Mouse (Mus musculus) neural tube, embryonic 11.5 days (tissue): Measurements from ENCODE around the gene Sema3b. TPM values are rescaled to one million over a fixed set of nuclear protein-coding genes. Genes with fewer than 3 reads are reported as not detected.

Experiments
- ATAC-seq: fragments of 200-750 bp; cut with Nextera tagmentation; 2 replicates; pipeline ENCODE4 v1.8.0; 2017; ENCODE audit warnings: moderate number of reproducible peaks, mild to moderate bottlenecking, moderate TSS enrichment, moderate library complexity; ENCODE audit not compliant: insufficient read depth, low FRiP score, low TSS enrichment
- DNase-seq: peaks from one replicate; pipeline ENCODE4 v3.0.0-alpha.2; 2015; ENCODE audit warnings: low spot score
- H3K27ac ChIP-seq: fragments of 300-500 bp; sonication (generic); 2 replicates; pipeline ENCODE4 v1.5.1; 2014; ENCODE audit warnings: low read depth, mild to moderate bottlenecking, low read length
- H3K27me3 ChIP-seq: fragments of 300-500 bp; sonication (generic); 2 replicates; pipeline ENCODE4 v1.6.1; 2014; ENCODE audit warnings: mild to moderate bottlenecking, low read length, mixed read lengths; ENCODE audit not compliant: control insufficient read depth, insufficient read depth
- H3K36me3 ChIP-seq: fragments of 300-500 bp; sonication (generic); 2 replicates; pipeline ENCODE4 v1.6.1; 2014; ENCODE audit warnings: mild to moderate bottlenecking, low read length, moderate library complexity, mixed read lengths; ENCODE audit not compliant: control insufficient read depth, insufficient read depth
- H3K4me1 ChIP-seq: fragments of 300-500 bp; sonication (generic); 2 replicates; pipeline ENCODE4 v1.6.1; 2014; ENCODE audit warnings: low read length, mixed read lengths; ENCODE audit not compliant: control insufficient read depth, insufficient read depth
- H3K4me2 ChIP-seq: fragments of 300-500 bp; sonication (generic); 2 replicates; pipeline ENCODE4 v1.6.1; 2014; ENCODE audit warnings: low read depth, mild to moderate bottlenecking, moderate library complexity
- H3K4me3 ChIP-seq: fragments of 300-500 bp; sonication (generic); 2 replicates; pipeline ENCODE4 v1.5.1; 2014; ENCODE audit warnings: low read depth, low read length
- H3K9ac ChIP-seq: fragments of 300-500 bp; sonication (generic); 2 replicates; pipeline ENCODE4 v1.6.1; 2014; ENCODE audit warnings: mild to moderate bottlenecking, low read length
- H3K9me3 ChIP-seq: fragments of 300-500 bp; sonication (generic); 2 replicates; pipeline ENCODE4 v1.6.1; 2016; ENCODE audit warnings: low read length; ENCODE audit not compliant: control insufficient read depth
- WGBS: fragments of 180-500 bp; shearing (Covaris S2); extraction: QIAGEN DNeasy Blood & Tissue Kit; methylation state at CpG from one replicate; pipeline ENCODE4 v1.1.7; 2014; 5-methylcytosine and 5-hydroxymethylcytosine counted together
- polyA plus RNA-seq: library from polyadenylated mRNA; unstranded; fragments of >200 nt; fragmentation: Nextera tagmentation; extraction: Ambion mirVana; gene quantifications from 2 replicates; pipeline ENCODE4 v1.2.1, GENCODE M21; 2014

The Sema3b gene
- polyA plus RNA-seq, 1 experiment from 2014 or later, result 2.6 TPM

DNA sequence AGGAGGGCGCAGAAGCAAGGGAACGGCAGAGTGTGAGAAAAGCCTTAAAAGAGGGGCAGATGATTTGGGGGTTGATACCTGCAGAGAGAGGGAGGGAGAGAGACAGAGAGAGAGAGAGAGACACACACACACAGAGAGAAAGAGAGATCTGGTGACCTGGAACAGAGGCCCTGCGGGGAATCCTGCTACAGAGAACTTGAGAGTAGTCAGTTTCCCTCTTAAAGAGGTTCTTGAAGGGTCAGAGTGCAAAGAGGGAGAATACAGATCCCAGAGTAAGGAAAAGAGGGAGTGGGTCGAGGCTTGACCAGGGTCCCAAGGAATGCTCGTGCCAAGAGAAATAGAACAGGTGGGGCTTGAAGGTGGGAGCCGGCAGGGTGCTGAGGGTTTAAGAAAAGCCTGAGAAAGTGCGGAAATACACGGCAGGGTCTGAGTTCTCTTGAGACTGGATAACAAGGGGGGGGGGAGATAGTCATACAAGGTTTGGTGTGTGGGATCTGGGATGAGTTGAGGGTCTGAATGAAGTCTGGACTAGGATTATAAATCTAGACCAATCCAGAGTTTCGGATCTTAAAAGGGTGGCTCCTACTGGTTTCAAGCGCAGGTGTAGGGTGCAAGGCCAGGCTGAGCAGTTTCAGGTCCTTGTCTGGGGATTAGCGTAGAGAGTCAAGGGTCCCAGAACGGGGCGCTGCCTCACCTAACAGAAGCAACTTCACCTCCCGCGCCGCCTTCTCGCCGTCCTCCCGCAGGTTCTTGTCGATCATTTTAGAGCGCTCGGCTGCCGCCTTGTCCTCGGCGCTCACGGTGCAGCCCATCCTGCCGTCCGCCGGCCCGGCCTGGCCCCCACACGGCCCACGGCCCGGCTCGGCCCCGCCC lies 25.6 kb upstream of the Sema3b start:
- Histone ChIP-seq H3K27ac (peak overlapping the region; percentile 98), H3K4me3 (peak overlapping the region; percentile 90), H3K27me3 (no peaks in the 10 kb centered on the region), H3K9me3 (no peaks in the 10 kb centered on the region), H3K4me1 (peaks cover 57% of the 10 kb centered on the region), H3K9ac (peak overlapping the region; percentile 89), H3K36me3 (no peaks in the 10 kb centered on the region), H3K4me2 (peak overlapping the region; percentile 77)
- DNase-seq (no peak), ATAC-seq (no peak)
- WGBS, result under 1% methylated on average over 35 of the region's 35 CpGs

GRCm38 (mm10) chr9:107633661-107634405 lies 24.8 kb upstream of the Sema3b start:
- Histone ChIP-seq H3K9ac (peak overlapping the region; percentile 89), H3K4me1 (peaks cover 65% of the 10 kb centered on the region), H3K27me3 (no peaks in the 10 kb centered on the region), H3K9me3 (no peaks in the 10 kb centered on the region), H3K4me3 (peak overlapping the region; percentile 90), H3K36me3 (no peaks in the 10 kb centered on the region), H3K4me2 (peak overlapping the region; percentile 77), H3K27ac (peak overlapping the region; percentile 98)
- DNase-seq (peak; percentile 49), ATAC-seq (no peak)
- under 1% methylated on average over 15 of the region's 15 CpGs for WGBS

DNA sequence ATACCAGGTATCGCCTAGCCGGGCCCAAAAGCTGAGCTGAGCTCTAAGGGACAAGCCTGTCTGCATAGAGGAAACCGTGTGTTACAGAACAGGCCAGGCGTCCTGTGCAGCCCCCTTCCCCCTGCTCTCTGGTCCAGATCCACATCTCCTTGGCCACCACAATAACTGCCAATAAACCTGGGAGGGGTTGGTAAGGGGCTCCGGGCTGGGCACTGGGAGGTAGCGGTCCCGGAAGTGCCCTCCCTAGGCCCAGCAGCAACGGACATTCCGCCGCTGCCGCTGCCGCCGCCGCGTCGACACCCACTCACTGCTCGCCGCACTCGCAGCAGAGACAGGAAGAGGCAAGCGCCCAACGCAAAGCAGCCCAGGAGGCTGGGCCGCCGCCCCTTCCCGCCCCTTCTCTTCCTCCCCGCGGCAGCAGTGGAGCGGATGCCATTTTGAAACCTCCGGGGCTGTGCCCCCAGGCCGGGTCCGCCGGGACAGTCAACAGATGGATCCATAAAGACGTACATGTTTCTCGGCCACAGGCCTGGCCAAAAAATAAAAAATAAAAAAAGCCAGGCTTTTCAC lies 24.1 kb upstream of the Sema3b start:
- H3K4me1 ChIP-seq, result peaks cover 72% of the 10 kb centered on the region
- peak overlapping the region; percentile 98 for H3K27ac ChIP-seq
- 2% methylated on average over 33 of the region's 33 CpGs for WGBS

GRCm38 (mm10) chr9:107632478-107632877 lies 23.4 kb upstream of the Sema3b start:
- peak overlapping the region; percentile 90 for H3K4me3 ChIP-seq
- ATAC-seq (no peak), DNase-seq (no peak)
- peak overlapping the region; percentile 98 for H3K27ac ChIP-seq
- H3K9me3 ChIP-seq, result no peaks in the 10 kb centered on the region
- no peaks in the 10 kb centered on the region for H3K27me3 ChIP-seq
- peak overlapping the region; percentile 89 for H3K9ac ChIP-seq
- H3K4me2 ChIP-seq, result peak overlapping the region; percentile 77
- H3K36me3 ChIP-seq, result no peaks in the 10 kb centered on the region; the same call in 1 of the 2 replicates
- 69% methylated on average over 6 of the region's 6 CpGs for WGBS
- H3K4me1 ChIP-seq, result peaks cover 75% of the 10 kb centered on the region

More for the DNA sequence above, 24.1 kb upstream of the Sema3b start:
- Histone ChIP-seq H3K4me3 (peak overlapping the region; percentile 90), H3K4me2 (peak overlapping the region; percentile 77), H3K9ac (peak overlapping the region; percentile 89), H3K36me3 (no peaks in the 10 kb centered on the region; the same call in 1 of the 2 replicates), H3K27me3 (no peaks in the 10 kb centered on the region), H3K9me3 (no peaks in the 10 kb centered on the region)
- peak; percentile 79 for DNase-seq
- no peak for ATAC-seq

DNA sequence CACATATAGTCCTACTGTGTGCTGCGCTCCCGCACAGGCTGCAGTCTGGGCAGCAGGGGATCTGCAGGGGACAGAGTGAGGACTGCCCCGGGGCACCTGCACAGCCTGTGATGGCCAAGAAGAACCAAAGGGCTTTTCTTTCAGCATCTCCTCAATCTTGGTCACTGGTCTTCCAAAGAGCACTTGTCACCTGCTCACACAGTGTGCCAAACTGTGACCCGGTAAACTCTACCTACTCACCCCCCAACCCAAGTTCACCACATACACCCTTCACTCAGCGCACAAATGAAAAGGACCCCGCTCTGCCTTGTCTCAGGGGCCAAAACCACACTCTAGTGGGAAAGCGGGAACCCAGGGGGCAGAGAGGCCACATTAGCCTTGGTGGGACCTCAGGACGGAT lies 22.8 kb upstream of the Sema3b start:
- WGBS, result 76% methylated on average over 8 of the region's 8 CpGs
- Histone ChIP-seq H3K4me3 (peak overlapping the region; percentile 90), H3K9ac (peak overlapping the region; percentile 37; the same call in 1 of the 2 replicates), H3K27ac (peak overlapping the region; percentile 98), H3K4me2 (peak overlapping the region; percentile 77), H3K27me3 (no peaks in the 10 kb centered on the region), H3K36me3 (no peaks in the 10 kb centered on the region; the same call in 1 of the 2 replicates), H3K9me3 (no peaks in the 10 kb centered on the region), H3K4me1 (peaks cover 75% of the 10 kb centered on the region)
- DNase-seq (no peak), ATAC-seq (no peak)

DNA sequence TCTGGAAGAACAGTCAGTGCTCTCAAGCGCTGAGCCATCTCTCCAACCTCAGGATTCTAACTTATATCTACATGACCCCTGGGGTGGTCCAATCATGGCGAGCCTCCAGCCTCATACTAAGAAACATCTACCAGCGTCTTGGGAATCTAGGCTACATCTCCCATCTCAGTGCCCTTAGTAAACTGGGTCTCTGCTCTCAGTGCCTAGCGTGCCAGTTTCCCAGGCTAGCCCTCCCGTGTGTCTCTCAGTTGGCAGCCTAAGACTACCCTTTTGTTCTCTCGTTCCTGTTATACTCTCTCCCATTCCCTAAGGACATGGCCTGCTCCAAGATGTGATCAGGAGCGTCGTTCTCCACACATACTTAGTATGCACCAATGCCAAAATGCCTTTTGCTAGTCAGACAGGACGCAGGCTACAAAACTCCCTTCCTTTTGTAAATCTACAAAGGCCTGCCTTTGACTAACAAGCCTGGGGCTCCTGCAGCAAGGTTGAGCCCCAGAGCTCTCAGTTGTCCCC lies 22.3 kb upstream of the Sema3b start:
- Histone ChIP-seq H3K4me3 (no peak overlapping the region), H3K4me1 (peaks cover 77% of the 10 kb centered on the region), H3K36me3 (no peaks in the 10 kb centered on the region; the same call in 1 of the 2 replicates), H3K4me2 (peak overlapping the region; percentile 77), H3K27me3 (no peaks in the 10 kb centered on the region), H3K9me3 (no peaks in the 10 kb centered on the region), H3K27ac (peak overlapping the region; percentile 98), H3K9ac (peak overlapping the region; percentile 37; the same call in 1 of the 2 replicates)
- WGBS, result 42% methylated on average over 9 of the region's 9 CpGs
- ATAC-seq (no peak), DNase-seq (no peak)

- no peaks in the 10 kb centered on the region for H3K9me3 ChIP-seq
- no peaks in the 10 kb centered on the region for H3K27me3 ChIP-seq
- H3K4me2 ChIP-seq, result peak overlapping the region; percentile 54
- peaks cover 75% of the 10 kb centered on the region for H3K4me1 ChIP-seq
- whole genome bisulfite sequencing, result 3% methylated on average over 4 of the region's 4 CpGs
- H3K9ac ChIP-seq, result peak overlapping the region; percentile 65
- H3K36me3 ChIP-seq, result no peaks in the 10 kb centered on the region; the same call in 1 of the 2 replicates
- H3K4me3 ChIP-seq, result peak overlapping the region; percentile 20; the same call in 1 of the 2 replicates
- ATAC-seq (peak; percentile 45), DNase-seq (peak; percentile 89)
- peak overlapping the region; percentile 98 for H3K27ac ChIP-seq
These were observed 21.5 kb upstream of the Sema3b start for GRCm38 (mm10) chr9:107630576-107630975.

DNA sequence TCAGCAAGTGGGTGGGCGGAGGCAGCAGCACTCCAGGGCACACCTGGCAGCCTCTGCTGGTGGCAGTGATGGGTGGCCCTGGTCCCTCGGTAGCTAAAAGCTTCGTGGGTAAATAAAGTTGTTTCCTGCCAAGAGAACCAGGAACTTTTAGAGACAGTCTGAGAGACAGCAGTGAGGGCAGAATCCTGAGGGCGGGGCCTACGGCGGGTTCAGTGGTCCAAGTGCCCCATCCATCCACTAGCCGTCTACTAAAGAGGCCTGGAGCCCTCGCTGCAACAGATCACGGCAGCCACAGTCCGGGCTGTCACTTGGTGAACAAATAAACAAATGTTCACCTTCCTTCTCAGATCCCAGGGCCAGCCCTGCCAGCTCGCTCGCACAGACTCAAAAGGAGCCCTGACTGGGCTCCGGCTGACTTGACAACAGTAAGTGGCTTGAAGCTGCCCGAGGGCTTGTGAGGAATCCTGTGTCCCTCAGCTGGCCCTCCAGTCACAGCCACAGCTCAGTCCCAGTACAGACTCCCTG lies 20.9 kb upstream of the Sema3b start:
- 6% methylated on average over 14 of the region's 14 CpGs for WGBS
- Histone ChIP-seq H3K9me3 (no peaks in the 10 kb centered on the region), H3K36me3 (no peaks in the 10 kb centered on the region; the same call in 1 of the 2 replicates), H3K4me3 (peak overlapping the region; percentile 20), H3K4me2 (peak overlapping the region; percentile 54), H3K27ac (peak overlapping the region; percentile 98), H3K27me3 (no peaks in the 10 kb centered on the region), H3K9ac (peak overlapping the region; percentile 65), H3K4me1 (peaks cover 73% of the 10 kb centered on the region)
- DNase-seq, result peak; percentile 71
- ATAC-seq, result peak; percentile 24; the same call in 1 of the 2 replicates
